Mouse (Mus musculus) cerebellum, adult 2 months (tissue): ENCODE data around the gene Olfr1394.

ENCODE experiments used
- CTCF ChIP-seq: fragments of 200-500 bp; IDR thresholded peaks from 2 replicates; pipeline ENCODE4 v1.5.1; 2011; ENCODE audit warnings: low read depth, mild to moderate bottlenecking, control low read depth, low read length, moderate library complexity, borderline replicate concordance; ENCODE audit not compliant: insufficient read depth
- POLR2A ChIP-seq: fragments of 200-500 bp; IDR thresholded peaks from 2 replicates; pipeline ENCODE4 v1.6.1; 2011; ENCODE audit warnings: low read length, control low read depth, borderline replicate concordance; ENCODE audit not compliant: insufficient read depth

GRCm38 (mm10) chr11:49200666-49201065 is 46.5 kb downstream of the Olfr1394 start:
- TF ChIP-seq CTCF (no peak), POLR2A (no peak)
